8 mouse cellular contexts compared by ENCODE assay signal in genomic region chr3:130730189-130730653, GRCm38 (mm10). TPM values are rescaled to one million over a fixed set of nuclear protein-coding genes. Genes with fewer than 3 reads are reported as not detected.
DNase-seq lines count a peak whose midpoint lies in the region; ATAC-seq and TF ChIP-seq lines count a peak whose summit lies in the region.

Rpl34 (minus strand) TSS chr3:130730398.

- peak; percentile 93 for ATAC-seq in G1E (ENCODE audit: extremely low read depth, insufficient number of reproducible peaks, low FRiP score, poor library complexity, severe bottlenecking)
- ATAC-seq in forebrain, embryonic 16.5 days = peak; percentile 100
- peak; percentile 99 for ATAC-seq in lung, embryonic 14.5 days (ENCODE audit: insufficient read depth)

- TF ChIP-seq CTCF in G1E (IDR thresholded peaks at IDR 0.05; ENCODE audit: low read depth, low read length) = no peak
- 0 out of 2 replicates have a peak, but pooled peaks have one; percentile 14 for TF ChIP-seq CTCF in layer of hippocampus, adult 2 months (conservative IDR thresholded peaks at IDR 0.05)
- TF ChIP-seq CTCF in lung, embryonic 14.5 days (IDR thresholded peaks at IDR 0.05; ENCODE audit: low read depth) = no peak
- TF ChIP-seq CTCF in olfactory bulb, adult 2 months (IDR thresholded peaks at IDR 0.05; ENCODE audit: insufficient read depth, low read depth, low read length) = no peak
- TF ChIP-seq CTCF in thymus, adult 2 months (IDR thresholded peaks at IDR 0.05; ENCODE audit: borderline replicate concordance, control insufficient read depth, extremely low read depth, insufficient read depth, low read length, poor library complexity) = peak; percentile 30; the same call in 1 of the 2 replicates

- H3K9ac ChIP-seq in forebrain, embryonic 16.5 days (replicated peaks; ENCODE audit: low read depth, low read length) = peak within 1 kb of the TSS; percentile 95
- H3K9ac ChIP-seq in lung, embryonic 14.5 days = peak within 1 kb of the TSS; percentile 94

- H3K4me3 ChIP-seq in G1E (ENCODE audit: low read depth, low read length) = peak within 1 kb of the TSS; percentile 91
- peak within 1 kb of the TSS; percentile 100 for H3K4me3 ChIP-seq in forebrain, embryonic 16.5 days (replicated peaks; ENCODE audit: low read length)
- peak within 1 kb of the TSS; percentile 78 for H3K4me3 ChIP-seq in layer of hippocampus, adult 2 months
- H3K4me3 ChIP-seq in lung, embryonic 14.5 days (ENCODE audit: low read depth, low read length) = peak within 1 kb of the TSS; percentile 80
- peak within 1 kb of the TSS; percentile 66 for H3K4me3 ChIP-seq in olfactory bulb, adult 2 months (ENCODE audit: insufficient read depth, low read depth, low read length)
- H3K4me3 ChIP-seq in thymus, adult 2 months (ENCODE audit: control insufficient read depth, insufficient read depth, low read length) = peak within 1 kb of the TSS; percentile 68

- peaks cover 42% of the 10 kb centered on the region for H3K36me3 ChIP-seq in G1E (replicated peaks)
- H3K36me3 ChIP-seq in forebrain, embryonic 16.5 days (ENCODE audit: control insufficient read depth, insufficient read depth) = peaks cover 26% of the 10 kb centered on the region; the same call in 1 of the 2 replicates
- H3K36me3 ChIP-seq in lung, embryonic 14.5 days (ENCODE audit: insufficient read depth) = peaks cover 41% of the 10 kb centered on the region
- peaks cover 35% of the 10 kb centered on the region for H3K36me3 ChIP-seq in thymus, adult 2 months (ENCODE audit: control insufficient read depth, insufficient read depth, low read length)

- intact Hi-C loops in heart, postnatal 36 days (cut with DNase I) = loop anchor here (5.0 kb wide), 1 partner anchor 898 kb away; the partner anchor contains the start of gene Gar1

- under 1% methylated on average over 45 of the region's 45 CpGs for WGBS in forebrain, embryonic 16.5 days
- 0% methylated on average over 45 of the region's 45 CpGs for WGBS in lung, embryonic 14.5 days
- under 1% methylated on average over 45 of the region's 45 CpGs for WGBS in olfactory bulb, adult 2 months
- WGBS in thymus, adult 2 months = under 1% methylated on average over 45 of the region's 45 CpGs

- H3K27ac ChIP-seq in forebrain, embryonic 16.5 days (ENCODE audit: low read length) = peak within 1 kb of the TSS; percentile 88
- H3K27ac ChIP-seq in layer of hippocampus, adult 2 months = peak within 1 kb of the TSS; percentile 92
- H3K27ac ChIP-seq in lung, embryonic 14.5 days (ENCODE audit: low read depth) = peak within 1 kb of the TSS; percentile 89
- peak within 1 kb of the TSS; percentile 12; the same call in 1 of the 2 replicates for H3K27ac ChIP-seq in olfactory bulb, adult 2 months (ENCODE audit: insufficient read depth, low read depth, low read length)
- H3K27ac ChIP-seq in thymus, adult 2 months (ENCODE audit: control insufficient read depth, insufficient read depth, low read length) = peak within 1 kb of the TSS; percentile 29

- no peaks in the 10 kb centered on the region for H3K27me3 ChIP-seq in G1E (ENCODE audit: insufficient read depth, low read length)
- no peaks in the 10 kb centered on the region for H3K27me3 ChIP-seq in forebrain, embryonic 16.5 days (replicated peaks; ENCODE audit: control insufficient read depth, insufficient read depth, low read length)
- no peaks in the 10 kb centered on the region for H3K27me3 ChIP-seq in lung, embryonic 14.5 days (ENCODE audit: insufficient read depth, low read length)
- no peaks in the 10 kb centered on the region for H3K27me3 ChIP-seq in thymus, adult 2 months (ENCODE audit: control insufficient read depth, insufficient read depth, low read length)

- peaks cover 25% of the 10 kb centered on the region for H3K4me1 ChIP-seq in G1E (ENCODE audit: insufficient read depth, low read depth, low read length)
- peaks cover 20% of the 10 kb centered on the region for H3K4me1 ChIP-seq in forebrain, embryonic 16.5 days (replicated peaks; ENCODE audit: control insufficient read depth, insufficient read depth, low read length)
- H3K4me1 ChIP-seq in lung, embryonic 14.5 days (ENCODE audit: insufficient read depth) = peaks cover 7% of the 10 kb centered on the region; the same call in 1 of the 2 replicates
- H3K4me1 ChIP-seq in olfactory bulb, adult 2 months (ENCODE audit: control insufficient read depth, insufficient read depth, low read length) = peaks cover 4% of the 10 kb centered on the region
- peaks cover 2% of the 10 kb centered on the region for H3K4me1 ChIP-seq in thymus, adult 2 months (replicated peaks; ENCODE audit: control insufficient read depth, insufficient read depth, low read length)

- DNase-seq in G1E (ENCODE audit: low spot score) = peak; percentile 87
- peak; percentile 93 to 94 for DNase-seq in cerebellum, adult 18-20 months
- peak; percentile 92 to 94 for DNase-seq in heart, postnatal 36 days
- DNase-seq in layer of hippocampus, adult 2 months (ENCODE audit: low spot score in 2 of 2) = peak; percentile 95 to 96
- DNase-seq in lung, embryonic 14.5 days = peak; percentile 98
- peak; percentile 91 for DNase-seq in thymus, adult 2 months

- peak within 1 kb of the TSS; percentile 74 for H3K4me2 ChIP-seq in forebrain, embryonic 16.5 days (ENCODE audit: low read length)
- H3K4me2 ChIP-seq in lung, embryonic 14.5 days = peak within 1 kb of the TSS; percentile 88

- no peaks in the 10 kb centered on the region for H3K9me3 ChIP-seq in G1E (replicated peaks)
- no peaks in the 10 kb centered on the region for H3K9me3 ChIP-seq in forebrain, embryonic 16.5 days (ENCODE audit: control insufficient read depth, low read length)
- H3K9me3 ChIP-seq in lung, embryonic 14.5 days (ENCODE audit: low read depth, low read length) = no peaks in the 10 kb centered on the region

- TF ChIP-seq POLR2A in olfactory bulb, adult 2 months (IDR thresholded peaks at IDR 0.05; ENCODE audit: insufficient read depth, low read depth, low read length) = peak; percentile 88
- TF ChIP-seq POLR2A in thymus, adult 2 months (IDR thresholded peaks at IDR 0.05; ENCODE audit: control insufficient read depth, extremely low read depth, insufficient read depth, low read length, poor library complexity) = peak; percentile 94

RNA-seq across cellular contexts. Expression of gene Rpl34, which starts in this region (rescaled TPM):
- 257 and 272 TPM in 2 replicates for total RNA-seq in G1E (2014; fragmentation: Nextera tagmentation)
- 454 and 597 TPM in 2 replicates for total RNA-seq in G1E (2017)
- 99.8 and 105 TPM in 2 replicates for polyA plus RNA-seq in G1E (2012)
- polyA plus RNA-seq in forebrain, embryonic 16.5 days (2015; fragmentation: Nextera tagmentation; extraction: Ambion mirVana) = 526 and 528 TPM in 2 replicates
- total RNA-seq in heart, postnatal 36 days (2021) = 100 to 1,000 TPM; 375 to 403 TPM
- total RNA-seq in layer of hippocampus, adult 2 months (2021) = 100 to 1,000 TPM; 341 to 352 TPM
- polyA plus RNA-seq in lung, embryonic 14.5 days (2014; fragmentation: Nextera tagmentation; extraction: Ambion mirVana) = 1,090 and 1,134 TPM in 2 replicates
- not detected in 2 replicates for polyA plus RNA-seq in olfactory bulb, adult 2 months (2012; ENCODE audit: insufficient read depth, insufficient read length, low replicate concordance, missing spikeins)
- polyA plus RNA-seq in thymus, adult 2 months (2012; rRNA removed) = 1,694 and 2,577 TPM in 2 replicates

Comparison
In these comparisons a context has a peak if more than half of its experiments do, and no peak if none do; other contexts are left out.
1. Peak in every context shown above with its lines: DNase-seq, ATAC-seq, H3K4me3 ChIP-seq and H3K27ac ChIP-seq.
2. CTCF ChIP-seq: peak in layer of hippocampus, adult 2 months (single experiment) and thymus, adult 2 months (single experiment); none in G1E (single experiment), lung, embryonic 14.5 days (single experiment) and olfactory bulb, adult 2 months (single experiment).
3. H3K27ac ChIP-seq: peak in every context shown above with its lines; median percentile 92 in layer of hippocampus, adult 2 months; 89 in lung, embryonic 14.5 days; 88 in forebrain, embryonic 16.5 days; 29 in thymus, adult 2 months; 12 in olfactory bulb, adult 2 months.